Mouse (Mus musculus) C2C12 (cell line): ENCODE measurements around the gene Oit1.

Source experiments
- CEBPB ChIP-seq: IDR thresholded peaks from one replicate; pipeline ENCODE4 v1.6.1; 2011; ENCODE audit warnings: low read depth, mild to moderate bottlenecking, control low read depth, moderate library complexity
- CTCF ChIP-seq: IDR thresholded peaks from one replicate; pipeline ENCODE4 v1.5.1; 2011; ENCODE audit not compliant: control insufficient read depth, insufficient read depth, insufficient read length
- FOSL1 ChIP-seq: IDR thresholded peaks from one replicate; pipeline ENCODE4 v1.8.0; 2011; ENCODE audit warnings: mild to moderate bottlenecking, low read length; ENCODE audit not compliant: poor library complexity, insufficient read depth, severe bottlenecking
- MAX ChIP-seq: IDR thresholded peaks from one replicate; pipeline ENCODE4 v1.6.1; 2011; ENCODE audit warnings: mild to moderate bottlenecking, control low read depth
- USF1 ChIP-seq: IDR thresholded peaks from one replicate; pipeline ENCODE4 v1.6.1; 2011; ENCODE audit warnings: low read depth, mild to moderate bottlenecking, control low read depth, moderate library complexity

DNA sequence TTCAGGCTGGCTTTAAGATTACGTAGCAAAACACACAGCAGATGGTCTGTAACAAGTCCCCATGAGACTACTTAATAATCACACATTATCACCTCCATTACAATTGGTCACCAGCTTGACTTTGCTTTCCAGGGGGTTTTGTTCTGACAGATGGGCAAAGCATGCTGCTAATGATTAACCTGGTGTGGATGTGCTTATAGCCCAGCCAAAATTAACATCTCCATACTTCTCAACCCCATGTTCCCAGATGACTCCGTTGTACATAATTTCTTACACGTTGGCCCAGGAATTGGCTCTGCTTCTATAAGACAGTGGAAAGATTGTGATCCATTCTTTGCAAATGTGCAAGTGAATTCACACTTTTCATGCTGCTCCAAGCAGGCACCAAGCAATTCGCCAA lies 52.8 kb downstream of the Oit1 start:
- TF ChIP-seq FOSL1: no peak
- TF ChIP-seq CEBPB: no peak
- TF ChIP-seq CTCF: no peak
- TF ChIP-seq USF1: no peak
- no peak for TF ChIP-seq MAX
